Mouse (Mus musculus): ENCODE measurements at regions not wholly inside any gene's neighbourhood (a gene's known extent, or its start where the extent isn't known, plus 50 kb on each side); places are given as distances from the start of the nearest gene placed in this dataset.

- no peak for TF ChIP-seq POLR2A (IDR thresholded peaks at IDR 0.05; ENCODE audit: borderline replicate concordance, extremely low read depth, low read depth, low read length)
- no peak for TF ChIP-seq CTCF (IDR thresholded peaks at IDR 0.05; ENCODE audit: insufficient read depth, low read length)
These were observed 171.9 kb upstream of the Pum3 start for GRCm38 (mm10) chr19:27601551-27601950.
